Mouse (Mus musculus): ENCODE measurements around the gene Ifna2. TPM values are rescaled to one million over a fixed set of nuclear protein-coding genes. Genes with fewer than 3 reads are reported as not detected.

The Ifna2 gene
- polyA plus RNA-seq, 1 experiment from 2014 or later = not detected

DNA sequence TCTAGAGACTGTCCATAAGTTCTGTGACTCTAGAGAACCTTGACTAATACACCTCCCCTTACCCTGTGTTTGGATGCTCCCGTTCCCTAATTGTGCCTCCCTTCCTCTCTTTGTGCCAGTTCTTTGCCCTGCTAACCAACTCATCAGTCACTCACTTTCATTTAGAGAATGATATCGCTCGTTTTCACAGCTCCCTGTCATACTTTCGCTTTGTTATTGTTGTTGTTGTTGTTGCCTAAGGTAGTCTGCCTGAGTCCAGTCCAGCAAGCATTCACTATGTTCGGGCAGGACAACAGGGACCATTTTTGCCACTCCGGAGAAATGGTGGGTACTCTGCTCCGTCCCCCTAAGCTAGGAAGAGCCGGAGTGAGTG is 43.0 kb downstream of the Ifna2 start:
- Histone ChIP-seq H3K9me3 (ENCODE audit: control insufficient read depth, low read length) (no peaks in the 10 kb centered on the region), H3K36me3 (ENCODE audit: control insufficient read depth, insufficient read depth, low read length) (no peaks in the 10 kb centered on the region), H3K27me3 (ENCODE audit: control insufficient read depth, insufficient read depth, low read length) (no peaks in the 10 kb centered on the region), H3K4me3 (ENCODE audit: low read depth, low read length) (no peak overlapping the region), H3K27ac (ENCODE audit: low read depth, low read length) (no peak overlapping the region), H3K4me1 (replicated peaks; ENCODE audit: control insufficient read depth, insufficient read depth, low read length) (no peaks in the 10 kb centered on the region), H3K4me2 (ENCODE audit: low read depth, low read length, severe bottlenecking) (peak overlapping the region; percentile 34), H3K9ac (ENCODE audit: low read length) (no peak overlapping the region)
- DNase-seq (ENCODE audit: low spot score) (no peak), ATAC-seq (replicated peaks; ENCODE audit: low FRiP score) (no peak)
- 68% methylated on average over 8 of the region's 8 CpGs for WGBS

DNA sequence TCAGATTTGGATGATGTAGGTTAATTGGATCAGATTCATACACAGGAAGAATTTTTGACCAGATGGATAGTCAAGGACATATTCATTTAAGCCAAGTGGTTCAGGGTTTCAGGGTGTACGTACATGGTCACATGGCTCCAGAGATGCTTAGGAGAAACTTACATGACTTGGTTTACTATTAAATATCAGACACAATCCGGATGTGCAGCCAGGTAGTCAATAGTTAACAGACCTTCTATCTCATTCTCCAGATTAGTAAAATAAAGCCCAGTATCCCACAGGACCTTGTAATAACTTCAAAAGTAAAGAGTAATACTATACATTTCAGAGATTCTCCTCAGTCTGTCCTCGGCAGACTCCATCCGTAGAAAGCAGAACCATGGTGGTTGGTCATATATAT is 49.4 kb downstream of the Ifna2 start, which contains the start of gene C87499:
Gene C87499 (minus strand): TSS at position 101 of the 400 bp plus-strand sequence.
- no peaks in the 10 kb centered on the region for H3K36me3 ChIP-seq (ENCODE audit: control insufficient read depth, insufficient read depth, low read length)
- DNase-seq (ENCODE audit: low spot score) (no peak), ATAC-seq (replicated peaks; ENCODE audit: low FRiP score) (no peak)
- H3K27me3 ChIP-seq (ENCODE audit: control insufficient read depth, insufficient read depth, low read length) = no peaks in the 10 kb centered on the region
- no peaks in the 10 kb centered on the region for H3K4me1 ChIP-seq (replicated peaks; ENCODE audit: control insufficient read depth, insufficient read depth, low read length)
- 91% methylated on average over 4 of the region's 4 CpGs for WGBS
- no peak within 1 kb of the TSS for H3K4me2 ChIP-seq (ENCODE audit: low read depth, low read length, severe bottlenecking)
- H3K4me3 ChIP-seq (ENCODE audit: low read depth, low read length) = no peak within 1 kb of the TSS
- no peaks in the 10 kb centered on the region for H3K9me3 ChIP-seq (ENCODE audit: control insufficient read depth, low read length)
- H3K27ac ChIP-seq (ENCODE audit: low read depth, low read length) = no peak within 1 kb of the TSS
- H3K9ac ChIP-seq (ENCODE audit: low read length) = no peak within 1 kb of the TSS

Other genes starting within 250 kb of the Ifna2 start
- 3.1 and 3.8 TPM in 2 replicates for gene Hacd4, start 245.0 kb downstream of the Ifna2 start, polyA plus RNA-seq (2014; fragmentation: Nextera tagmentation; extraction: Ambion mirVana)
- not detected in 2 replicates for gene Ifnb1, start 161.1 kb downstream of the Ifna2 start, polyA plus RNA-seq (2014; fragmentation: Nextera tagmentation; extraction: Ambion mirVana)
- not detected in 2 replicates for gene Ifna15, start 125.7 kb downstream of the Ifna2 start, polyA plus RNA-seq (2014; fragmentation: Nextera tagmentation; extraction: Ambion mirVana)
- gene Ifna14, start 112.1 kb downstream of the Ifna2 start, polyA plus RNA-seq (2014; fragmentation: Nextera tagmentation; extraction: Ambion mirVana) = not detected in 2 replicates
- gene Ifna9, start 91.5 kb downstream of the Ifna2 start, polyA plus RNA-seq (2014; fragmentation: Nextera tagmentation; extraction: Ambion mirVana) = not detected in 2 replicates
- gene Ifna12, start 80.5 kb downstream of the Ifna2 start, polyA plus RNA-seq (2014; fragmentation: Nextera tagmentation; extraction: Ambion mirVana) = not detected in 2 replicates
- gene C87499, start 49.5 kb downstream of the Ifna2 start, polyA plus RNA-seq (2014; fragmentation: Nextera tagmentation; extraction: Ambion mirVana) = not detected in 2 replicates
- gene Ifna13, start 39.5 kb downstream of the Ifna2 start, polyA plus RNA-seq (2014; fragmentation: Nextera tagmentation; extraction: Ambion mirVana) = not detected in 2 replicates
- gene Ifna16, start 7.0 kb downstream of the Ifna2 start, polyA plus RNA-seq (2014; fragmentation: Nextera tagmentation; extraction: Ambion mirVana) = not detected in 2 replicates
- gene Ifnab, start 7.4 kb upstream of the Ifna2 start, polyA plus RNA-seq (2014; fragmentation: Nextera tagmentation; extraction: Ambion mirVana) = not detected in 2 replicates
- 0.81 and 1.3 TPM in 2 replicates for gene Gm26566, start 37.9 kb upstream of the Ifna2 start, polyA plus RNA-seq (2014; fragmentation: Nextera tagmentation; extraction: Ambion mirVana)
- gene Klhl9, start 38.6 kb upstream of the Ifna2 start, polyA plus RNA-seq (2014; fragmentation: Nextera tagmentation; extraction: Ambion mirVana) = 136 and 144 TPM in 2 replicates
- not detected in 2 replicates for gene Gm13271, start 71.0 kb upstream of the Ifna2 start, polyA plus RNA-seq (2014; fragmentation: Nextera tagmentation; extraction: Ambion mirVana)
- 0.19 TPM in 1 of 2 replicates, not detected in the other for gene Gm13283, start 76.2 kb upstream of the Ifna2 start, polyA plus RNA-seq (2014; fragmentation: Nextera tagmentation; extraction: Ambion mirVana)
- 0.20 and 0.53 TPM in 2 replicates for gene Gm13290, start 89.9 kb upstream of the Ifna2 start, polyA plus RNA-seq (2014; fragmentation: Nextera tagmentation; extraction: Ambion mirVana)
- not detected in 2 replicates for gene Gm13289, start 93.0 kb upstream of the Ifna2 start, polyA plus RNA-seq (2014; fragmentation: Nextera tagmentation; extraction: Ambion mirVana)
- gene Gm13272, start 95.9 kb upstream of the Ifna2 start, polyA plus RNA-seq (2014; fragmentation: Nextera tagmentation; extraction: Ambion mirVana) = not detected in 2 replicates
- not detected in 2 replicates for gene Ifnz, start 98.2 kb upstream of the Ifna2 start, polyA plus RNA-seq (2014; fragmentation: Nextera tagmentation; extraction: Ambion mirVana)
- not detected in 2 replicates for gene Gm13276, start 101.8 kb upstream of the Ifna2 start, polyA plus RNA-seq (2014; fragmentation: Nextera tagmentation; extraction: Ambion mirVana)
- gene Gm13277, start 104.7 kb upstream of the Ifna2 start, polyA plus RNA-seq (2014; fragmentation: Nextera tagmentation; extraction: Ambion mirVana) = not detected in 2 replicates
- gene Gm13278, start 107.6 kb upstream of the Ifna2 start, polyA plus RNA-seq (2014; fragmentation: Nextera tagmentation; extraction: Ambion mirVana) = not detected in 2 replicates
- not detected in 2 replicates for gene Gm13275, start 110.6 kb upstream of the Ifna2 start, polyA plus RNA-seq (2014; fragmentation: Nextera tagmentation; extraction: Ambion mirVana)
- not detected in 2 replicates for gene Gm13279, start 113.5 kb upstream of the Ifna2 start, polyA plus RNA-seq (2014; fragmentation: Nextera tagmentation; extraction: Ambion mirVana)
- 1.3 TPM in 1 of 2 replicates, not detected in the other for gene Gm13285, start 115.8 kb upstream of the Ifna2 start, polyA plus RNA-seq (2014; fragmentation: Nextera tagmentation; extraction: Ambion mirVana)
- not detected in 2 replicates for gene Gm13287, start 119.3 kb upstream of the Ifna2 start, polyA plus RNA-seq (2014; fragmentation: Nextera tagmentation; extraction: Ambion mirVana)
- gene Gm13288, start 121.6 kb upstream of the Ifna2 start, polyA plus RNA-seq (2014; fragmentation: Nextera tagmentation; extraction: Ambion mirVana) = not detected in 2 replicates
- gene Ifna7, start 132.3 kb upstream of the Ifna2 start, polyA plus RNA-seq (2014; fragmentation: Nextera tagmentation; extraction: Ambion mirVana) = not detected in 2 replicates
- not detected in 2 replicates for gene Ifna11, start 136.0 kb upstream of the Ifna2 start, polyA plus RNA-seq (2014; fragmentation: Nextera tagmentation; extraction: Ambion mirVana)
- gene Ifna6, start 143.5 kb upstream of the Ifna2 start, polyA plus RNA-seq (2014; fragmentation: Nextera tagmentation; extraction: Ambion mirVana) = not detected in 2 replicates
- not detected in 2 replicates for gene Ifna5, start 151.6 kb upstream of the Ifna2 start, polyA plus RNA-seq (2014; fragmentation: Nextera tagmentation; extraction: Ambion mirVana)
- gene Ifna4, start 157.9 kb upstream of the Ifna2 start, polyA plus RNA-seq (2014; fragmentation: Nextera tagmentation; extraction: Ambion mirVana) = not detected in 2 replicates
- gene Ifna1, start 166.2 kb upstream of the Ifna2 start, polyA plus RNA-seq (2014; fragmentation: Nextera tagmentation; extraction: Ambion mirVana) = not detected in 2 replicates
- not detected in 2 replicates for gene Ifne, start 196.3 kb upstream of the Ifna2 start, polyA plus RNA-seq (2014; fragmentation: Nextera tagmentation; extraction: Ambion mirVana)

All from forebrain, embryonic 11.5 days (tissue).